Mouse (Mus musculus): Measurements from ENCODE around the gene Itpkc. TPM values are rescaled to one million over a fixed set of nuclear protein-coding genes. Genes with fewer than 3 reads are reported as not detected.
A peak's percentile ranks its signal among the peaks of the same experiment; 100 is the strongest.

Gene Itpkc
- total RNA-seq, 1 experiment: 10.5 TPM

DNA sequence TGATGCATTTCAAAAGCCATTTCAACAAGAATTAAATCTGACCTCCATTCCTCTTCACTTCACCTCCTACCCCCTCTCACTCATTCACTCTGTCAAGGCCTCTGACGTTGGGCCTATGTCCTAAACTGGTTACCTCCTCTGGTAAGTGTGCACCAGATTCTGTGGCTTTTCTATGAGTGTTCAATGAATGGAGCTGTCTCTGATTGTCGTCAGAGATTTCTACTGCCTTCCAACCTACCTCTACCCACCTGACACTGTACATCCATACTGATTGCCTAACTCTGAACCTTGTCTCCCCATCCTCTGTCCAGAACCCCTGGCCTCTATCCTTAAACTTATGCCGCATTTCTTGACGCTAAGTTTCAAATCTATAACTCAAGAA is 50.5 kb downstream of the Itpkc start:
- peak overlapping the region; percentile 60; the same call in 1 of the 2 replicates for H3K9ac ChIP-seq (ENCODE audit: insufficient read depth, low read depth, low read length, poor library complexity, severe bottlenecking)
- no peak for DNase-seq (ENCODE audit: low read depth, low spot score)
- no peaks in the 10 kb centered on the region for H3K9me3 ChIP-seq (ENCODE audit: control insufficient read depth, insufficient read depth, low read depth, low read length)
- peak overlapping the region; percentile 63 to 93 for H3K4me3 ChIP-seq (ENCODE audit: insufficient read depth in 1 of 2, low read depth in 1 of 2, low read length in 2 of 2, poor library complexity in 1 of 2, severe bottlenecking in 1 of 2)
- in situ Hi-C loops (cut with MboI; ENCODE audit: low sequenced_read_pairs in 2 of 2, unreplicated experiment in 2 of 2): no loop called here
- H3K36me3 ChIP-seq (ENCODE audit: control insufficient read depth, insufficient read depth, low read length, poor library complexity, severe bottlenecking): peaks cover 2% of the 10 kb centered on the region; the same call in 1 of the 2 replicates
- peaks cover 10 to 30% of the 10 kb centered on the region in 2 experiments for H3K4me1 ChIP-seq (ENCODE audit: control insufficient read depth in 2 of 2, insufficient read depth in 2 of 2, low read length in 2 of 2, poor library complexity in 1 of 2)
- no peak overlapping the region for H3K27ac ChIP-seq (ENCODE audit: insufficient read depth, low read depth, low read length, poor library complexity, severe bottlenecking)
- TF ChIP-seq ZNF384 (IDR thresholded peaks at IDR 0.05; ENCODE audit: low read depth, low read length) (no peak), CHD2 (IDR thresholded peaks at IDR 0.05; ENCODE audit: low read depth, low read length) (no peak), ZC3H11A (IDR thresholded peaks at IDR 0.05; ENCODE audit: borderline replicate concordance, low read depth, low read length) (no peak), HCFC1 (IDR thresholded peaks at IDR 0.05; ENCODE audit: borderline replicate concordance, insufficient read depth, low read length) (no peak), MAFK (IDR thresholded peaks at IDR 0.05; ENCODE audit: insufficient read depth, low read depth, low read length) (no peak)

DNA sequence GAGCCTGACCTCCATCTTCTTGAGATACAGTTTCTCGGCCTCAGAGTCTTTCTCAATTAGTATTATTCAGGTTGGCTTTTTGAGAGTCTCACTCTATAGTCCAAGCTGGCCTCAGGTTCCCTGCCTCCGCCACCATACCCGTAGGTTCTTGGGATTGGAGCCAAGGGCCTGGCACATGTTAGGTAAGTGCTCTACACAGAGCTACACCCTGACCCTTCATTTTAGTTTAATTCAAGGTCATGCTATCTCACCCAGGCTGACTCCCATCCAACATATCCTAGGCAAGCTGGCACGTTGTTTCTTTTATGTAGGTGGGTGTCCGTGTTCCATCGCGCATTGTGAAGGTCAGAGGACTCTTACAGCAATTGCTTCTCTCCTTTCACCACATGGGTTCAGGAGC is 53.6 kb downstream of the Itpkc start:
- Histone ChIP-seq H3K4me3 (ENCODE audit: insufficient read depth in 1 of 2, low read depth in 1 of 2, low read length in 2 of 2, poor library complexity in 1 of 2, severe bottlenecking in 1 of 2) (0 out of 4 replicates have a peak overlapping the region, but pooled peaks of 1 of the 2 experiments have one; percentile 11), H3K4me1 (ENCODE audit: control insufficient read depth in 2 of 2, insufficient read depth in 2 of 2, low read length in 2 of 2, poor library complexity in 1 of 2) (peaks cover 4 to 18% of the 10 kb centered on the region in 2 experiments; a peak in 3 of 4 replicates), H3K27ac (ENCODE audit: insufficient read depth, low read depth, low read length, poor library complexity, severe bottlenecking) (no peak overlapping the region), H3K9ac (ENCODE audit: insufficient read depth, low read depth, low read length, poor library complexity, severe bottlenecking) (no peak overlapping the region; the same call in 1 of the 2 replicates), H3K9me3 (ENCODE audit: control insufficient read depth, insufficient read depth, low read depth, low read length) (no peaks in the 10 kb centered on the region), H3K36me3 (ENCODE audit: control insufficient read depth, insufficient read depth, low read length, poor library complexity, severe bottlenecking) (peaks cover 9% of the 10 kb centered on the region)
- no peak for DNase-seq (ENCODE audit: low read depth, low spot score)
- in situ Hi-C loops (cut with MboI; ENCODE audit: low sequenced_read_pairs in 2 of 2, unreplicated experiment in 2 of 2): no loop called here
- TF ChIP-seq ZNF384 (IDR thresholded peaks at IDR 0.05; ENCODE audit: low read depth, low read length) (no peak), ZC3H11A (IDR thresholded peaks at IDR 0.05; ENCODE audit: borderline replicate concordance, low read depth, low read length) (no peak), MAFK (IDR thresholded peaks at IDR 0.05; ENCODE audit: insufficient read depth, low read depth, low read length) (no peak), CHD2 (IDR thresholded peaks at IDR 0.05; ENCODE audit: low read depth, low read length) (no peak), HCFC1 (IDR thresholded peaks at IDR 0.05; ENCODE audit: borderline replicate concordance, insufficient read depth, low read length) (no peak)

DNA sequence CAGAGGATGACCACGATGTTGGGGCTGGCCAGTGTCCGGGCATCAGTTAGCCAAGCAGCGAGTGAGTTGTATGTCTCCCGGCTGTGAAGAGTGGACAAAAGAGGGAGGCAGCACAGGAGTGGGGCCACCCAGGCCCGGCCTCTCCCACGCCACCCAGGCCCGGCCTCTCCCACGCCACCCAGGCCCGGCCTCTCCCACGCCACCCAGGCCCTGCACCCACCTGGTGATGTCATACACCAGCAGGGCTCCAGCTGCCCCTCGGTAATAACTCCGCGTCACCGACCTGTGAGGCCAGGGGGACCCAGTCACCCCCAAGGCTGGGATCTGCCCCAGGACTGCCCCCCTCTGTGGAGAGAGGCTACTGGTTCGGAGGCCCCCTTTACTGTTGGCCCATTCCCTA is 54.0 kb downstream of the Itpkc start:
- Histone ChIP-seq H3K9ac (ENCODE audit: insufficient read depth, low read depth, low read length, poor library complexity, severe bottlenecking) (peak overlapping the region; percentile 50; the same call in 1 of the 2 replicates), H3K9me3 (ENCODE audit: control insufficient read depth, insufficient read depth, low read depth, low read length) (no peaks in the 10 kb centered on the region), H3K27ac (ENCODE audit: insufficient read depth, low read depth, low read length, poor library complexity, severe bottlenecking) (peak overlapping the region; percentile 24; the same call in 1 of the 2 replicates), H3K4me1 (ENCODE audit: control insufficient read depth in 2 of 2, insufficient read depth in 2 of 2, low read length in 2 of 2, poor library complexity in 1 of 2) (peaks cover 4 to 18% of the 10 kb centered on the region in 2 experiments; a peak in 3 of 4 replicates), H3K4me3 (ENCODE audit: insufficient read depth in 1 of 2, low read depth in 1 of 2, low read length in 2 of 2, poor library complexity in 1 of 2, severe bottlenecking in 1 of 2) (peak overlapping the region in 1 of 2 experiments; percentile 11; a peak in 1 of 4 replicates), H3K36me3 (ENCODE audit: control insufficient read depth, insufficient read depth, low read length, poor library complexity, severe bottlenecking) (peaks cover 9% of the 10 kb centered on the region)
- no peak for TF ChIP-seq ZC3H11A (IDR thresholded peaks at IDR 0.05; ENCODE audit: borderline replicate concordance, low read depth, low read length)
- in situ Hi-C loops (cut with MboI; ENCODE audit: low sequenced_read_pairs in 2 of 2, unreplicated experiment in 2 of 2): no loop called here
- no peak for DNase-seq (ENCODE audit: low read depth, low spot score)

DNA sequence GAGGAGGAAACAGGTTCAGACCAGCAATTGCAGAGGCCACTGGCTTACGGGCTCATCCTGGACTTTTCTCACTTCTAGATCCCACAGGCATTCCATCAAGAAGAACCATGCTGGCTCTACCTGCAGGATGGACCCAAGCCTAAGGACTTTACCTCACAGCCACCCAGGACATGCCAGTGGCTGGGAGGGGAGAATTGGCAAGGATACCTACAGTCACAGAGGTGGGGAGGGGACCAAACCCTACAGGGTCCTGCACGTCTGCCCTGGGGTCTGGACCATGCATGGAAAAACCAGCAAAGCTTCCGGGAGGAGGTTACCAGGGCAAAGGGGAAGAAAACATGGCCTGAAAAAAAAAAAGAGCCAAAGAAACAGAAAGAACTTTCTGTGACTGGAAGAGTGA is 57.5 kb downstream of the Itpkc start:
- TF ChIP-seq HCFC1 (IDR thresholded peaks at IDR 0.05; ENCODE audit: borderline replicate concordance, insufficient read depth, low read length) (no peak), MAFK (IDR thresholded peaks at IDR 0.05; ENCODE audit: insufficient read depth, low read depth, low read length) (no peak), ZNF384 (IDR thresholded peaks at IDR 0.05; ENCODE audit: low read depth, low read length) (no peak), ZC3H11A (IDR thresholded peaks at IDR 0.05; ENCODE audit: borderline replicate concordance, low read depth, low read length) (no peak)
- Histone ChIP-seq H3K27ac (ENCODE audit: insufficient read depth, low read depth, low read length, poor library complexity, severe bottlenecking) (no peak overlapping the region), H3K4me1 (ENCODE audit: control insufficient read depth in 2 of 2, insufficient read depth in 2 of 2, low read length in 2 of 2, poor library complexity in 1 of 2) (peaks cover 4 to 23% of the 10 kb centered on the region in 2 experiments; a peak in 3 of 4 replicates), H3K9me3 (ENCODE audit: control insufficient read depth, insufficient read depth, low read depth, low read length) (no peaks in the 10 kb centered on the region), H3K9ac (ENCODE audit: insufficient read depth, low read depth, low read length, poor library complexity, severe bottlenecking) (no peak overlapping the region), H3K4me3 (ENCODE audit: insufficient read depth in 1 of 2, low read depth in 1 of 2, low read length in 2 of 2, poor library complexity in 1 of 2, severe bottlenecking in 1 of 2) (no peak overlapping the region), H3K36me3 (ENCODE audit: control insufficient read depth, insufficient read depth, low read length, poor library complexity, severe bottlenecking) (peaks cover 9% of the 10 kb centered on the region)
- in situ Hi-C loops (cut with MboI; ENCODE audit: low sequenced_read_pairs in 2 of 2, unreplicated experiment in 2 of 2): no loop called here
- DNase-seq (ENCODE audit: low read depth, low spot score): no peak

DNA sequence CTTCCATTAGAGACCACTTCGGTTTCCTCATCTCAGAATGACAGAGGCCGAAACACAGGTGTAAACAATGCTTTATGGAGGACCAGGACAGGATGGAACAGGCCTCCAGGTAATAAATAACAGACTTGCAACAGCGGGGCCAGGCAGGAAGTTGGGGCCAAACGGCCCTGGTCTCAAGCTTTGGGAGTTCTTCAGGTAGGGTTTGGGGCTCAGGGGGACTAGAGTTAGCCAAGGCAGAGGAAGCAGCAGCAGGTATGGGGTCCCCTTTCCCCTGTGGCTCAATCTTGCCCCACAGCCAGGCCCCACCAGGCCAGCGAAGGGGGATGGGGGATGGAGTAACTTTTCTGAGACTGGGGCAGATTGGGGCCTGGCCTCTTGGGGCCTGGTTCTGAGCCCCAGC is 60.1 kb downstream of the Itpkc start:
- H3K27ac ChIP-seq (ENCODE audit: insufficient read depth, low read depth, low read length, poor library complexity, severe bottlenecking): no peak overlapping the region
- TF ChIP-seq HCFC1 (IDR thresholded peaks at IDR 0.05; ENCODE audit: borderline replicate concordance, insufficient read depth, low read length) (no peak), ZC3H11A (IDR thresholded peaks at IDR 0.05; ENCODE audit: borderline replicate concordance, low read depth, low read length) (no peak), ZNF384 (IDR thresholded peaks at IDR 0.05; ENCODE audit: low read depth, low read length) (no peak), MAFK (IDR thresholded peaks at IDR 0.05; ENCODE audit: insufficient read depth, low read depth, low read length) (no peak), CHD2 (IDR thresholded peaks at IDR 0.05; ENCODE audit: low read depth, low read length) (no peak)
- H3K4me1 ChIP-seq (ENCODE audit: control insufficient read depth in 2 of 2, insufficient read depth in 2 of 2, low read length in 2 of 2, poor library complexity in 1 of 2): peaks cover 3 to 16% of the 10 kb centered on the region in 2 experiments; a peak in 3 of 4 replicates
- H3K36me3 ChIP-seq (ENCODE audit: control insufficient read depth, insufficient read depth, low read length, poor library complexity, severe bottlenecking): peaks cover 7% of the 10 kb centered on the region
- DNase-seq (ENCODE audit: low read depth, low spot score): no peak
- no peaks in the 10 kb centered on the region for H3K9me3 ChIP-seq (ENCODE audit: control insufficient read depth, insufficient read depth, low read depth, low read length)
- H3K9ac ChIP-seq (ENCODE audit: insufficient read depth, low read depth, low read length, poor library complexity, severe bottlenecking): no peak overlapping the region
- in situ Hi-C loops (cut with MboI; ENCODE audit: low sequenced_read_pairs in 2 of 2, unreplicated experiment in 2 of 2): no loop called here
- H3K4me3 ChIP-seq (ENCODE audit: insufficient read depth in 1 of 2, low read depth in 1 of 2, low read length in 2 of 2, poor library complexity in 1 of 2, severe bottlenecking in 1 of 2): no peak overlapping the region
